Mouse (Mus musculus): ENCODE measurements around the gene Tmem246. TPM values are rescaled to one million over a fixed set of nuclear protein-coding genes. Genes with fewer than 3 reads are reported as not detected.
A peak's percentile ranks its signal among the peaks of the same experiment; 100 is the strongest.

The Tmem246 gene
- total and polyA plus RNA-seq, 3 experiments, result 2.9 to 11.1 TPM; not detected in 1

DNA sequence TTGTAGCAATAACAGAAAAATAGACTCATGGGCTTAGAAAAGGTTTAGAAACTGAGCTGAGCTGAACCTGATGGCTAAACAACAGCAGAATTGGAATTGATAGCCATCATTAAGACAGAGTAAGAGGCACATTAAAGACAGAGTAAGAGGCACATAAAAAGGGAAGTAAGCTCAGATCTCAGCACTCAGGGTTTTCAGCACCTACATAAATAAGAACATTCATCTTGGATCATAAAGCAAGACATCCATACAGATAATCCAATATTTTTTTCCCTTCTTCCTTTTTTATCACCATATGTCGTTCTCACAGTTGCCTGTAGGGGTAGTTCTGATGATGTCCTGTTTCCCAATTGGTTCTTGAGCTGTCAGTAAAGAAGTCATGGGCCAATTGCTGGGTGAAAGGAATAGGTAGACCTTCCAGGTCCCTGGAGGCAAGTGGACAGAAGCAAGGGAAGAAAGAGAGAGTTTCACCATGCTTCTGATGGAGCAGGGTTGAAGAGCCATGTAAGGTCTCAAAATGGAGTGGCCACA is 6.4 kb upstream of the Tmem246 start:
- Histone ChIP-seq H3K9ac (ENCODE audit: control insufficient read depth, low read depth, low read length, poor library complexity, severe bottlenecking) (no peak overlapping the region), H3K9me3 (replicated peaks; ENCODE audit: insufficient read depth, low read length) (no peaks in the 10 kb centered on the region), H3K36me3 (ENCODE audit: control insufficient read depth in 1 of 2, insufficient read depth in 2 of 2, low read length in 2 of 2) (no peaks in the 10 kb centered on the region), H3K4me1 (ENCODE audit: control insufficient read depth in 1 of 2, insufficient read depth in 2 of 2, low read length in 2 of 2) (0 out of 4 replicates have a peak, but pooled peaks cover 0 to 3% of the 10 kb centered on the region in 2 experiments), H3K79me2 (ENCODE audit: control insufficient read depth, insufficient read depth, low read length, poor library complexity) (no peaks in the 10 kb centered on the region), H3K4me3 (ENCODE audit: control insufficient read depth in 1 of 2, insufficient read depth in 1 of 2, low read depth in 2 of 2, low read length in 2 of 2) (no peak overlapping the region), H3K27ac (ENCODE audit: control insufficient read depth, low read depth, low read length) (no peak overlapping the region), H3K27me3 (ENCODE audit: control insufficient read depth in 1 of 2, insufficient read depth in 2 of 2, low read length in 2 of 2) (peaks cover 0 to 3% of the 10 kb centered on the region in 2 experiments; a peak in 3 of 4 replicates)
- TF ChIP-seq NELFE (IDR thresholded peaks at IDR 0.05; ENCODE audit: low read depth, low read length) (no peak), ZC3H11A (IDR thresholded peaks at IDR 0.05; ENCODE audit: low read depth, low read length) (no peak)
- peak; percentile 60 for DNase-seq (ENCODE audit: low read depth, low spot score)

DNA sequence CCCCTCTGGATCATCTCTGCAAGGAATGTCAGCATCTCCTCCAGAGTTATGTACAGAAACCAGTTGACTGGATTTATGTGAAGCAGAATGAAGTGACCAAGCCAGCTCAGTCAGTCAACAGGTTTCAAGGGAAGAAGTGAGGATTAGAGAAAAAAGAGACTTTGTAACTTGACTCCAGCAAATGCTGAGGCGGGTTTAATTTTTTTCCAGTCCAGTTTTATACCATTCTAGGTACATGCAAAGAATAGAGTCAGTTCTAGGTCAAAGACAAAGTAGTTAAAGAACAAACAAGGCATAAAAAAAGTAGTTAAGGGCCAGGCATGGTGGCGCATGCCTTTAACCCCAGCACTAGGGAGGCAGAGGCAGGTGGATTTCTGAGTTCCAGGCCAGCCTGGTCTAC is 5.5 kb upstream of the Tmem246 start:
- H3K79me2 ChIP-seq (ENCODE audit: control insufficient read depth, insufficient read depth, low read length, poor library complexity), result no peaks in the 10 kb centered on the region

DNA sequence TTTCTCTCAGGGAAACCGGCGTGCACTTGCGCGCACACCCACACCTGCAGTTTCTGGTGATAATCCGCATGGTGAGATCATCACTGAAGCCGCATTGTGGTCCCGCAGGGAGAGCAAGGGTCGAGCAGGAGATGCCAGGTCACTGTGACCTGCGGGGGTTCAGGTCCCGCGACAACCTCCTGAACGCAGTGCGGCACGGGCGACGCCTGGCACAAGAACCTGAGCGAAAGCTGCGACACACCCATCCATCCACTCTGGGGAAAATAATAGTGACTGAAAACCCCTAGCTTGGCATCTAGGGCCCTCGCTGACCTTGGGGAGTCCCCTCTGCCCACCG is 862 bp downstream of the Tmem246 start:
- Histone ChIP-seq H3K79me2 (ENCODE audit: control insufficient read depth, insufficient read depth, low read length, poor library complexity) (no peaks in the 10 kb centered on the region), H3K27ac (ENCODE audit: control insufficient read depth, low read depth, low read length) (no peak overlapping the region), H3K36me3 (ENCODE audit: control insufficient read depth in 1 of 2, insufficient read depth in 2 of 2, low read length in 2 of 2) (peaks cover 0 to 4% of the 10 kb centered on the region in 2 experiments; a peak in 2 of 4 replicates), H3K4me3 (ENCODE audit: control insufficient read depth in 1 of 2, insufficient read depth in 1 of 2, low read depth in 2 of 2, low read length in 2 of 2) (peak overlapping the region; percentile 53 to 79), H3K9me3 (replicated peaks; ENCODE audit: insufficient read depth, low read length) (no peaks in the 10 kb centered on the region), H3K9ac (ENCODE audit: control insufficient read depth, low read depth, low read length, poor library complexity, severe bottlenecking) (peak overlapping the region; percentile 58), H3K4me1 (ENCODE audit: control insufficient read depth in 1 of 2, insufficient read depth in 2 of 2, low read length in 2 of 2) (0 out of 4 replicates have a peak, but pooled peaks cover 0 to 7% of the 10 kb centered on the region in 2 experiments), H3K27me3 (ENCODE audit: control insufficient read depth in 1 of 2, insufficient read depth in 2 of 2, low read length in 2 of 2) (peaks cover 0 to 3% of the 10 kb centered on the region in 2 experiments; a peak in 2 of 4 replicates)
- no peak for DNase-seq (ENCODE audit: low read depth, low spot score)
- TF ChIP-seq MAX (IDR thresholded peaks at IDR 0.05; ENCODE audit: low read length), result no peak
- no peak for TF ChIP-seq MEF2A (IDR thresholded peaks at IDR 0.05; ENCODE audit: extremely low read depth, insufficient replicate concordance, low read depth, low read length, poor library complexity, severe bottlenecking)
- no peak for TF ChIP-seq JUND (IDR thresholded peaks at IDR 0.05; ENCODE audit: low read depth, low read length)
- TF ChIP-seq TAL1 (IDR thresholded peaks at IDR 0.05; ENCODE audit: low read length), result no peak
- no peak for TF ChIP-seq TBP (IDR thresholded peaks at IDR 0.05; ENCODE audit: low read depth, low read length)
- TF ChIP-seq ETS1 (IDR thresholded peaks at IDR 0.05; ENCODE audit: low read depth, low read length), result no peak
- no peak for TF ChIP-seq RCOR1 (IDR thresholded peaks at IDR 0.05; ENCODE audit: low read depth, low read length)
- no peak for TF ChIP-seq UBTF (IDR thresholded peaks at IDR 0.05; ENCODE audit: borderline replicate concordance, insufficient read depth, low read depth, low read length)
- no peak for TF ChIP-seq TCF12 (IDR thresholded peaks at IDR 0.05; ENCODE audit: low read depth, low read length)
- no peak for TF ChIP-seq POLR2A (IDR thresholded peaks at IDR 0.05; ENCODE audit: control insufficient read depth in 1 of 2, insufficient read depth in 1 of 2, low read depth in 1 of 2, low read length in 2 of 2, poor library complexity in 1 of 2)
- no peak for TF ChIP-seq EP300 (IDR thresholded peaks at IDR 0.05; ENCODE audit: low read depth in 1 of 2, low read length in 2 of 2)
- no peak for TF ChIP-seq POLR2AphosphoS2 (IDR thresholded peaks at IDR 0.05; ENCODE audit: low read length)
- no peak for TF ChIP-seq CHD1 (IDR thresholded peaks at IDR 0.05; ENCODE audit: low read depth, low read length)
- no peak for TF ChIP-seq KAT2A (conservative IDR thresholded peaks at IDR 0.05; ENCODE audit: low read depth, low read length)
- TF ChIP-seq NRF1 (IDR thresholded peaks at IDR 0.05; ENCODE audit: insufficient read depth, low read depth, low read length, poor library complexity, severe bottlenecking), result no peak
- no peak for TF ChIP-seq CHD2 (IDR thresholded peaks at IDR 0.05; ENCODE audit: low read length)

More for the DNA sequence above, 5.5 kb upstream of the Tmem246 start:
- no peak overlapping the region for H3K27ac ChIP-seq (ENCODE audit: control insufficient read depth, low read depth, low read length)
- H3K9ac ChIP-seq (ENCODE audit: control insufficient read depth, low read depth, low read length, poor library complexity, severe bottlenecking), result no peak overlapping the region
- H3K27me3 ChIP-seq (ENCODE audit: control insufficient read depth in 1 of 2, insufficient read depth in 2 of 2, low read length in 2 of 2), result peaks cover 0 to 3% of the 10 kb centered on the region in 2 experiments; a peak in 3 of 4 replicates
- no peak for DNase-seq (ENCODE audit: low read depth, low spot score)
- no peak for TF ChIP-seq ZMIZ1 (IDR thresholded peaks at IDR 0.05; ENCODE audit: low read depth, low read length)
- H3K4me1 ChIP-seq (ENCODE audit: control insufficient read depth in 1 of 2, insufficient read depth in 2 of 2, low read length in 2 of 2), result 0 out of 4 replicates have a peak, but pooled peaks cover 0 to 3% of the 10 kb centered on the region in 2 experiments
- no peaks in the 10 kb centered on the region for H3K9me3 ChIP-seq (replicated peaks; ENCODE audit: insufficient read depth, low read length)
- H3K4me3 ChIP-seq (ENCODE audit: control insufficient read depth in 1 of 2, insufficient read depth in 1 of 2, low read depth in 2 of 2, low read length in 2 of 2), result no peak overlapping the region
- H3K36me3 ChIP-seq (ENCODE audit: control insufficient read depth in 1 of 2, insufficient read depth in 2 of 2, low read length in 2 of 2), result no peaks in the 10 kb centered on the region

Data from MEL (cell line).